Mouse (Mus musculus): ENCODE results near the gene Wdr72. TPM values are rescaled to one million over a fixed set of nuclear protein-coding genes. Genes with fewer than 3 reads are reported as not detected.

Wdr72 gene
- 0.19 and 0.25 TPM in 2 replicates for polyA plus RNA-seq (2014; fragmentation: Nextera tagmentation; extraction: Ambion mirVana)

DNA sequence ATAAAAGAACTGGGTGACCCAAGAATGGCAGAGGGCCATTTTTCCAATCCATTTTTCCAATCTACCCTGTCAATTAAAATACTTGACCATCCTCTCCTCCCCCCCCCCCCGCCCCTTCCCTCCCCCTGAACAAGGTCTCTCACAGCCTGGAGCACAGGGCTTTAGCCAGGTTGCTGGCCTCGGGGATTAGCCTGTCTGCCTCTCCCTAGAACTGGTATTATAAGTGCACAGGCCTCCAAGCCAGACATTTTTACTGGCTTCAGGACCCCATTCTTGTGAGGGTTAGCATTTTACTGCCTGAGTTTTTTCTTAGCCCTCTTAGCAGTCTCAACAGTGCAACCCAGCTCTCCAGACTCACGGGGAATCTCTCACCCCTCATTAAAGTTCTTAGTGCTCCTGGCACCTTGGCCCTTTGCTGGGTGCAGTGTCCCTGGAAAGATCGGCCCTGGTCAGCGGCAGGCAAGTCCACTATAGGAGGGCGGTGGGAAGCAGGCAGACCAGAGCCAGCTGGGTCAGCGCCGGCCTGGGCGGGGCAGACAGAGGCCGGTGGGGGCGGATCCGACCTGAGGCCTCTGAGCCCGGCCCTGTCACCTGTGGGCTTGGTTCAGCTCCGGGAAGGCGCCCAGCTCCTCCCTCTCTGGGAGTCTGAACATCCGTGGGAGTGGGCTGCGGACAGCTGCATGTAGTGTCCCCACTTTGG, at the start of gene Wdr72:
Wdr72 (plus strand) TSS at position 596 of the 700 bp plus-strand sequence.
- no peak for DNase-seq (ENCODE audit: low spot score)
- Histone ChIP-seq H3K9ac (ENCODE audit: low read length) (no peak within 1 kb of the TSS), H3K27me3 (replicated peaks; ENCODE audit: control insufficient read depth, insufficient read depth, low read length) (no peaks in the 10 kb centered on the region), H3K9me3 (replicated peaks; ENCODE audit: control insufficient read depth, low read length) (no peaks in the 10 kb centered on the region), H3K4me1 (ENCODE audit: control insufficient read depth, insufficient read depth, low read length) (no peaks in the 10 kb centered on the region), H3K4me3 (ENCODE audit: low read depth, low read length) (no peak within 1 kb of the TSS), H3K27ac (ENCODE audit: low read depth, low read length) (no peak within 1 kb of the TSS), H3K4me2 (ENCODE audit: low read length) (peak within 1 kb of the TSS; percentile 34), H3K36me3 (ENCODE audit: control insufficient read depth, insufficient read depth, low read length) (no peaks in the 10 kb centered on the region)
- 2% methylated on average over 16 of the region's 17 CpGs for WGBS
- no peak for ATAC-seq

DNA sequence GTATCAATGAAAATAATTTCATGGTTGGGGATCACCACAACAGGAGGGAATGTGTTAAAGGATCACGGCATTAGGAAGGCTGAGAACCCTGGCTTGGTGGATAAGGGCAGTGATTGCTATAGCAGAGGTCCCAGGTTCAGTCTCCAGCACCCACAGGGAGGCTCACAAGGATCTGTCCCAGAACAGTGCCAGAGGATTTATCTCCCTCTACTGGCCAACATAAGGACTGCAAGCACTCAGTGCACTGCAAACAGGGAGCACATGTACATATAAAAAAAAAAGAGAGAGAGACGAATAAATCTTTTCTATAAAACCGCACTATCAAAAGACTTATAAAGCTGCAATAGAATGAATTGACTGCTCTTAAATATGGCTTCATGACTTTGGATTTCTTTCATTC, 43.9 kb upstream of the Wdr72 start:
- H3K9ac ChIP-seq (ENCODE audit: low read length) = no peak overlapping the region
- H3K4me2 ChIP-seq (ENCODE audit: low read length) = no peak overlapping the region
- no peak overlapping the region for H3K27ac ChIP-seq (ENCODE audit: low read depth, low read length)
- H3K4me1 ChIP-seq (ENCODE audit: control insufficient read depth, insufficient read depth, low read length) = no peaks in the 10 kb centered on the region
- H3K9me3 ChIP-seq (replicated peaks; ENCODE audit: control insufficient read depth, low read length) = no peaks in the 10 kb centered on the region
- 84% methylated on average over 3 of the region's 3 CpGs for WGBS
- no peak for DNase-seq (ENCODE audit: low spot score)
- ATAC-seq = no peak
- H3K4me3 ChIP-seq (ENCODE audit: low read depth, low read length) = no peak overlapping the region
- no peaks in the 10 kb centered on the region for H3K36me3 ChIP-seq (ENCODE audit: control insufficient read depth, insufficient read depth, low read length)
- H3K27me3 ChIP-seq (replicated peaks; ENCODE audit: control insufficient read depth, insufficient read depth, low read length) = no peaks in the 10 kb centered on the region

DNA sequence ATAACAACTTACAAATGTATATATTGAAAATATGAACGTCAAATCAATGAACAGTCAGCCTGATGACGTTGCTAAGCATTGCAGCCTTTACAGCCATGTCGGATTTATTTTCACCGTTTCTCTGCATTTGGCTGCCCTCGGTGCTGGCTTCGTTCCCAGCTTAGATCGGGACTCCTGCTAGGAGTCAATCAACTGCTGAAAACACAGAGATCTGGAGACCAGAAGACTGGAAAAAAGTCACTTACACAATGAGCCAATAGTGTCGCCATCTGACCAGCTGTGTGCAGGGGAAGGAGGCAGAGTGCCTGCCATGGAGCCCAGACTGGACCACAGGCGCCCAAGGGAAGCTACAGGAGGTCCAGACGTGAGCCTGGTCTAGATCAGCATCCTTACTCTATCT, 43.4 kb upstream of the Wdr72 start:
- Histone ChIP-seq H3K27me3 (replicated peaks; ENCODE audit: control insufficient read depth, insufficient read depth, low read length) (no peaks in the 10 kb centered on the region), H3K9ac (ENCODE audit: low read length) (no peak overlapping the region), H3K27ac (ENCODE audit: low read depth, low read length) (no peak overlapping the region), H3K9me3 (replicated peaks; ENCODE audit: control insufficient read depth, low read length) (no peaks in the 10 kb centered on the region), H3K4me3 (ENCODE audit: low read depth, low read length) (no peak overlapping the region), H3K4me1 (ENCODE audit: control insufficient read depth, insufficient read depth, low read length) (no peaks in the 10 kb centered on the region), H3K4me2 (ENCODE audit: low read length) (no peak overlapping the region), H3K36me3 (ENCODE audit: control insufficient read depth, insufficient read depth, low read length) (no peaks in the 10 kb centered on the region)
- 65% methylated on average over 10 of the region's 10 CpGs for WGBS
- DNase-seq (ENCODE audit: low spot score) (peak; percentile 9), ATAC-seq (no peak)

DNA sequence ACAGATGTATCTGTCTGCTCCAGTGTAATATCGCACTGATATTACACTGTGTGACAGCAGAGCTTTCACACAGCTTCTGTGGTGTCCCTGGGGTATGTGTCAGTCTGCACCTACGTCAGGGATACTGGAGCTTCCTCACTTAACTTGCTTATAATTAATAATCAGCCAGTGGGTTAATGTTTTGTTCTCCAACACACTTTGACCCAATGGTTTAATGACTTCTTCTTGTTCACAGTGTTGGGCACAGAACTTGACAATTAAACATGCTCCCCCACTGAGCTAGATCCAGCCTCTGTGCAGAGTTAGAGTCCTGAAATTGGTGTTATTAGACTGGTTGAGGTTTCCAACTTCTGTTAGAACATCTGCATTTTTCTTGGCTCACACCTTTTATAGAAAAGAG, 34.2 kb upstream of the Wdr72 start:
- H3K4me3 ChIP-seq (ENCODE audit: low read depth, low read length) = no peak overlapping the region
- no peaks in the 10 kb centered on the region for H3K27me3 ChIP-seq (replicated peaks; ENCODE audit: control insufficient read depth, insufficient read depth, low read length)
- H3K4me2 ChIP-seq (ENCODE audit: low read length) = no peak overlapping the region
- H3K36me3 ChIP-seq (ENCODE audit: control insufficient read depth, insufficient read depth, low read length) = no peaks in the 10 kb centered on the region
- ATAC-seq (no peak), DNase-seq (ENCODE audit: low spot score) (no peak)
- H3K9ac ChIP-seq (ENCODE audit: low read length) = no peak overlapping the region
- no peaks in the 10 kb centered on the region for H3K4me1 ChIP-seq (ENCODE audit: control insufficient read depth, insufficient read depth, low read length)
- no peak overlapping the region for H3K27ac ChIP-seq (ENCODE audit: low read depth, low read length)
- WGBS = 72% methylated on average over 2 of the region's 2 CpGs
- no peaks in the 10 kb centered on the region for H3K9me3 ChIP-seq (replicated peaks; ENCODE audit: control insufficient read depth, low read length)

DNA sequence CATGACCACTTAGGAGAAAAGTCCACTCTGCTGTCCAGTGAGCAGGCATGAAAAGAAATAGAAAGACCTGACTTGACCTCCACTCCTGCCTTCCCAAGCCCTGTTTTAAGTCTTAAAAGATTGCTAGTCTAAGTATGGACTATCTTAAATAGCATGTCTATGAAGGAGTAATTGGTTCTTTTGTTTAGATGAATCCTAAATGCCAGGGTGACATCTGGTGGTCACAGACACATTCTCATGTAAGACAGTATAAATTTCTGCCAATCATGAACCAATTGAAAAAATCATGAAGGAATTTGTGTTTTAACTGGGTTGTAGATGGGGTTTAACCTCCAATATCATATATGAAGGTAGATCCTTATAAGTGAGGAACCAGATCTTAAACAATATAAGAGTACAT, 31.7 kb upstream of the Wdr72 start:
- Histone ChIP-seq H3K4me3 (ENCODE audit: low read depth, low read length) (no peak overlapping the region), H3K9me3 (replicated peaks; ENCODE audit: control insufficient read depth, low read length) (no peaks in the 10 kb centered on the region), H3K27ac (ENCODE audit: low read depth, low read length) (no peak overlapping the region), H3K36me3 (ENCODE audit: control insufficient read depth, insufficient read depth, low read length) (no peaks in the 10 kb centered on the region), H3K4me2 (ENCODE audit: low read length) (no peak overlapping the region), H3K27me3 (replicated peaks; ENCODE audit: control insufficient read depth, insufficient read depth, low read length) (no peaks in the 10 kb centered on the region), H3K4me1 (ENCODE audit: control insufficient read depth, insufficient read depth, low read length) (no peaks in the 10 kb centered on the region), H3K9ac (ENCODE audit: low read length) (no peak overlapping the region)
- DNase-seq (ENCODE audit: low spot score) (peak; percentile 63), ATAC-seq (no peak)

DNA sequence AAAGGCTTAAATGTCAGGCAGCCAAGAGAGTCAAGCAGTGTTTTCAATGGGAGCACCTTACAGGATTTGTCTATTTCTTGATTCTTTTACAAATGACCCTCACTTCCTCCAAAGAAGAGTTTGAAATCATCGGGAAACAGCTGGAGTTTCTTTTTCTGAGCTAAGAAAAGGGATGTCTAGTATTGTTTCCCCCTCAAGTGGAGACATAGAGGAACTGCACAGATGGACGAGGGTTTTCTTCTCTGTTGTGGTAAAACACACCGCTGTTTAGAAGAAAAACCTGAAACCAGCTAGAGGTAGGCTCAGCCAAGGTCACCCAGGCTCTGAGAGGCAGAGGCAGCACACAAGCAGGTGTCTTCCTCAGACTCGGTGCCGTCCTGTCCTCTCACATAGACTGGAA, 29.9 kb upstream of the Wdr72 start:
- Histone ChIP-seq H3K27ac (ENCODE audit: low read depth, low read length) (no peak overlapping the region), H3K9me3 (replicated peaks; ENCODE audit: control insufficient read depth, low read length) (no peaks in the 10 kb centered on the region), H3K4me3 (ENCODE audit: low read depth, low read length) (no peak overlapping the region), H3K36me3 (ENCODE audit: control insufficient read depth, insufficient read depth, low read length) (no peaks in the 10 kb centered on the region), H3K4me2 (ENCODE audit: low read length) (no peak overlapping the region), H3K27me3 (replicated peaks; ENCODE audit: control insufficient read depth, insufficient read depth, low read length) (no peaks in the 10 kb centered on the region), H3K9ac (ENCODE audit: low read length) (no peak overlapping the region), H3K4me1 (ENCODE audit: control insufficient read depth, insufficient read depth, low read length) (no peaks in the 10 kb centered on the region)
- DNase-seq (ENCODE audit: low spot score) = peak; percentile 47
- WGBS = 39% methylated on average over 5 of the region's 5 CpGs
- ATAC-seq = no peak

DNA sequence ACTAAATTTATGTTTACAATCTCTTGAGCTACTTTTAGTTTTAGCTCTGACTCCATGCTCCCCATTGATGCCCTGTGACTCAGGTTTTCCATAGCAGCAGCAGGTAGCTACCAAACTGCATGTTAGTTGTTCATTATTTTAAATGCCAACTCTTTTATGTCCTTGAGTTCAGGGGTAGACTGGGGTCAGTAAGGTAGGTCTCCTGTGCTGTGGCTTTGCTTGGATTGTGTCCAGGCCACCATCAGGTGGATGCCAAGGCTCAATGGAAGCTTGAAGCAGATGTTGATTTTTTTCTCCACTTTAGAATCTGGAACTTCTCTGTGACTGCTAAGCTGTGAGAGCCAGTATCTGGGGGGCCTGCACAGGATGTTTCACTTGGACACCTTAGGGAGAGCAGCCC, 8.6 kb upstream of the Wdr72 start:
- H3K4me3 ChIP-seq (ENCODE audit: low read depth, low read length) = no peak overlapping the region
- DNase-seq (ENCODE audit: low spot score) (no peak), ATAC-seq (no peak)
- no peak overlapping the region for H3K4me2 ChIP-seq (ENCODE audit: low read length)
- no peaks in the 10 kb centered on the region for H3K27me3 ChIP-seq (replicated peaks; ENCODE audit: control insufficient read depth, insufficient read depth, low read length)
- no peak overlapping the region for H3K27ac ChIP-seq (ENCODE audit: low read depth, low read length)
- no peaks in the 10 kb centered on the region for H3K36me3 ChIP-seq (ENCODE audit: control insufficient read depth, insufficient read depth, low read length)
- H3K9me3 ChIP-seq (replicated peaks; ENCODE audit: control insufficient read depth, low read length) = no peaks in the 10 kb centered on the region; the same call in 1 of the 2 replicates
- H3K9ac ChIP-seq (ENCODE audit: low read length) = no peak overlapping the region
- H3K4me1 ChIP-seq (ENCODE audit: control insufficient read depth, insufficient read depth, low read length) = no peaks in the 10 kb centered on the region

DNA sequence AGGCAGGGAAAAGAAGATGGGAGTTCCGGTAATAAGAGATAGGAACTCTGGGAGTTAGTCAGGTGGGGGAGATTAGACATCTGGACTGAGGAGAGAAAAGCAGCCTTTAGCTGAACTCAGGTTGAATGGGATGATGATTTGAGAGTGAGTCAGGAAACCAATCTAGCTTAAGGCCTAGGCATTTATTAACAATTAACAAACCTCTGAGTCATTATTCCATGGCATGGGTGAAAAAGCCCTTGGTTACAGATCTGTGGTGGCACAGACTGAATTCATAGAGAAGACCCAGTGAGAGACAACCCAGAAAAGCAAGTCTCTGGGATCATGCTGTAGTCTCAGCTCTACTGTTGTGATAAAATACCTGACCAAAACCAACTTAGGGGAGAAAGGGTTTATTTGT, 7.5 kb upstream of the Wdr72 start:
- no peaks in the 10 kb centered on the region for H3K36me3 ChIP-seq (ENCODE audit: control insufficient read depth, insufficient read depth, low read length)
- DNase-seq (ENCODE audit: low spot score) (no peak), ATAC-seq (no peak)
- H3K27me3 ChIP-seq (replicated peaks; ENCODE audit: control insufficient read depth, insufficient read depth, low read length) = no peaks in the 10 kb centered on the region
- no peaks in the 10 kb centered on the region for H3K4me1 ChIP-seq (ENCODE audit: control insufficient read depth, insufficient read depth, low read length)
- H3K4me2 ChIP-seq (ENCODE audit: low read length) = no peak overlapping the region
- H3K27ac ChIP-seq (ENCODE audit: low read depth, low read length) = no peak overlapping the region
- no peak overlapping the region for H3K4me3 ChIP-seq (ENCODE audit: low read depth, low read length)
- WGBS = 94% methylated on average over 1 of the region's 1 CpGs
- H3K9ac ChIP-seq (ENCODE audit: low read length) = no peak overlapping the region
- H3K9me3 ChIP-seq (replicated peaks; ENCODE audit: control insufficient read depth, low read length) = no peaks in the 10 kb centered on the region; the same call in 1 of the 2 replicates

DNA sequence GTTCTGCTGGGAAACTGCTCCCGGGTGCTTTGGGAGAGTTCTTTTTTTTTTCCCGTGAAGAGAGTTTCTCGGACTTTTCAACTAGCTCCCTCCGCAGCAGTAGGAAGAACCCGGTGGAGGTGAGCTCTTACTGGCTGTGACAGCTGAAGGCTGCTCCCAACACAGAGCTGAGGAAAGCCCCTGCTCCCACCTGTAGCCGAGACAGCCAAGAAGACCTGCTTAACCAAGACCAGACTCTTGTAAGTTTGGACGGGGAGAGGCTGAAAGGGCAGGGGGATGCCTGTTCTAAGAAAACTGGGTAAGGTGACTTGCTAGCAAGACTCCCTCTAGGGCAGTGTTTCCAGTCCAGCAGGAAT, 283 bp downstream of the Wdr72 start:
- Histone ChIP-seq H3K27me3 (replicated peaks; ENCODE audit: control insufficient read depth, insufficient read depth, low read length) (no peaks in the 10 kb centered on the region), H3K4me2 (ENCODE audit: low read length) (peak overlapping the region; percentile 34), H3K4me3 (ENCODE audit: low read depth, low read length) (no peak overlapping the region), H3K9ac (ENCODE audit: low read length) (no peak overlapping the region), H3K4me1 (ENCODE audit: control insufficient read depth, insufficient read depth, low read length) (no peaks in the 10 kb centered on the region), H3K27ac (ENCODE audit: low read depth, low read length) (no peak overlapping the region), H3K9me3 (replicated peaks; ENCODE audit: control insufficient read depth, low read length) (no peaks in the 10 kb centered on the region), H3K36me3 (ENCODE audit: control insufficient read depth, insufficient read depth, low read length) (no peaks in the 10 kb centered on the region)
- DNase-seq (ENCODE audit: low spot score) = no peak
- 0% methylated on average over 7 of the region's 7 CpGs for WGBS
- no peak for ATAC-seq

All from forebrain, embryonic 14.5 days (tissue).